ENCODE assay signal across 21 mouse cellular contexts in the genomic region with DNA sequence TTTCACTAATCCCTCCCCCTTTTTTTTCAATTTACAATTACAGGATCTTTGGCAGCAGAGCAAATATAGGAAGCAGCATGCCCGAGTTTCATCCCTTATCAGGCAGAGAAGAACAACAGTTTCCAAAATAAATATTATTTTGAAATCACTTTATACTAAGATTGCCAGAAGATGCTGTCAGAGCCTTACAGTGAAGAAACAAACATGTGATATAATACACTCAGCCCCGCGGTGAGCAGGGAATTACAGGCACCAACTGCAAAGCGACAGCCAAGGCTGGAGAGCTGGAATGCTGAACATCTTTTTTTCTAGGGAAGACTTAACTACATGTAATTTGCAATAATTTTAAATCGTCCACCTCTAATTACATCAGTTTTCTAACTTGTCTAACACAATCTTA.
DNase-seq lines count a peak whose midpoint lies in the region; ATAC-seq and TF ChIP-seq lines count a peak whose summit lies in the region.
"Had no signal": no experiment of that assay in that cellular context is flagged by ENCODE, and none has a peak within 500 bp of the region (broad histone marks: within the 10 kb centered on the region; RNA-seq: fewer than 3 reads in every experiment).

No protein-coding gene starts in this region.

- no peak overlapping the region for H3K4me3 ChIP-seq in forebrain, embryonic 16.5 days (replicated peaks; ENCODE audit: low read length)
- no peak overlapping the region for H3K4me3 ChIP-seq in forebrain, embryonic 13.5 days
- no peak overlapping the region for H3K4me3 ChIP-seq in kidney, postnatal 0 days (replicated peaks; ENCODE audit: low read depth, low read length)
- H3K4me3 ChIP-seq in kidney, embryonic 16.5 days (ENCODE audit: low read length), result no peak overlapping the region
- no peak overlapping the region for H3K4me3 ChIP-seq in lung, embryonic 15.5 days
- H3K4me3 ChIP-seq: forebrain, embryonic 10.5 days; gastrocnemius, adult 2 months; hindbrain, embryonic 13.5 days; left cerebral cortex, adult 2 months; liver, embryonic 15.5 days had no signal

- intact Hi-C loops in heart, postnatal 10 days (cut with DNase I), result no loop called here

- no peaks in the 10 kb centered on the region for H3K27me3 ChIP-seq in forebrain, embryonic 16.5 days (replicated peaks; ENCODE audit: control insufficient read depth, insufficient read depth, low read length)
- H3K27me3 ChIP-seq in forebrain, embryonic 13.5 days, result no peaks in the 10 kb centered on the region
- H3K27me3 ChIP-seq in kidney, postnatal 0 days (ENCODE audit: insufficient read depth, low read length), result no peaks in the 10 kb centered on the region
- H3K27me3 ChIP-seq in kidney, embryonic 16.5 days (ENCODE audit: insufficient read depth, low read length), result no peaks in the 10 kb centered on the region
- no peaks in the 10 kb centered on the region for H3K27me3 ChIP-seq in lung, embryonic 15.5 days
- H3K27me3 ChIP-seq: hindbrain, embryonic 13.5 days; liver, embryonic 15.5 days had no signal

- WGBS in forebrain, embryonic 16.5 days, result 59% methylated on average over 5 of the region's 5 CpGs
- 79% methylated on average over 5 of the region's 5 CpGs for WGBS in forebrain, embryonic 13.5 days
- WGBS in kidney, postnatal 0 days, result 55% methylated on average over 5 of the region's 5 CpGs
- WGBS in kidney, embryonic 16.5 days, result 49% methylated on average over 5 of the region's 5 CpGs
- WGBS in lung, embryonic 15.5 days, result 30% methylated on average over 5 of the region's 5 CpGs

- H3K27ac ChIP-seq in forebrain, embryonic 16.5 days (ENCODE audit: low read length), result no peak overlapping the region
- no peak overlapping the region for H3K27ac ChIP-seq in forebrain, embryonic 13.5 days
- no peak overlapping the region for H3K27ac ChIP-seq in kidney, postnatal 0 days
- no peak overlapping the region for H3K27ac ChIP-seq in kidney, embryonic 16.5 days (ENCODE audit: low read length)
- no peak overlapping the region for H3K27ac ChIP-seq in lung, embryonic 15.5 days
- H3K27ac ChIP-seq: forebrain, embryonic 10.5 days; gastrocnemius, adult 2 months; hindbrain, embryonic 13.5 days; left cerebral cortex, adult 2 months; liver, embryonic 15.5 days; macrophage had no signal

- DNase-seq in kidney, postnatal 0 days (ENCODE audit: low spot score), result peak; percentile 31
- DNase-seq in lung, postnatal 4 days, result no peak
- peak; percentile 24 to 32 for DNase-seq in heart, postnatal 10 days
- DNase-seq in yolk sac, embryonic 10.5 days (ENCODE audit: low spot score), result no peak
- DNase-seq: adrenal gland, postnatal 25 days; cerebellum, adult 11 months; cerebellum, adult 9-11 months; gastrocnemius, adult 2 months; kidney, adult 11 months; kidney, postnatal 36 days; thymus, postnatal 14 days had no signal

- H3K4me2 ChIP-seq in forebrain, embryonic 16.5 days (ENCODE audit: low read length), result no peak overlapping the region
- H3K4me2 ChIP-seq in forebrain, embryonic 13.5 days, result no peak overlapping the region
- no peak overlapping the region for H3K4me2 ChIP-seq in kidney, postnatal 0 days (ENCODE audit: low read length)
- no peak overlapping the region for H3K4me2 ChIP-seq in kidney, embryonic 16.5 days (replicated peaks; ENCODE audit: low read depth, low read length)
- H3K4me2 ChIP-seq in lung, embryonic 15.5 days, result no peak overlapping the region
- H3K4me2 ChIP-seq: hindbrain, embryonic 13.5 days; liver, embryonic 15.5 days had no signal

- H3K36me3 ChIP-seq in forebrain, embryonic 16.5 days (ENCODE audit: control insufficient read depth, insufficient read depth), result no peaks in the 10 kb centered on the region
- no peaks in the 10 kb centered on the region for H3K36me3 ChIP-seq in forebrain, embryonic 13.5 days (ENCODE audit: poor library complexity, severe bottlenecking)
- no peaks in the 10 kb centered on the region for H3K36me3 ChIP-seq in kidney, postnatal 0 days (ENCODE audit: insufficient read depth, low read length)
- H3K36me3 ChIP-seq in kidney, embryonic 16.5 days (ENCODE audit: insufficient read depth, low read length), result no peaks in the 10 kb centered on the region
- no peaks in the 10 kb centered on the region for H3K36me3 ChIP-seq in lung, embryonic 15.5 days
- H3K36me3 ChIP-seq: forebrain, embryonic 10.5 days; hindbrain, embryonic 13.5 days; liver, embryonic 15.5 days had no signal

- H3K4me1 ChIP-seq in forebrain, embryonic 16.5 days (replicated peaks; ENCODE audit: control insufficient read depth, insufficient read depth, low read length), result no peaks in the 10 kb centered on the region
- no peaks in the 10 kb centered on the region for H3K4me1 ChIP-seq in forebrain, embryonic 13.5 days
- no peaks in the 10 kb centered on the region for H3K4me1 ChIP-seq in kidney, postnatal 0 days (replicated peaks; ENCODE audit: insufficient read depth, low read length)
- H3K4me1 ChIP-seq in kidney, embryonic 16.5 days (ENCODE audit: insufficient read depth, low read length), result no peaks in the 10 kb centered on the region
- H3K4me1 ChIP-seq in lung, embryonic 15.5 days, result no peaks in the 10 kb centered on the region
- H3K4me1 ChIP-seq: forebrain, embryonic 10.5 days; hindbrain, embryonic 13.5 days; liver, embryonic 15.5 days had no signal

- no peaks in the 10 kb centered on the region for H3K9me3 ChIP-seq in forebrain, embryonic 16.5 days (ENCODE audit: control insufficient read depth, low read length)
- H3K9me3 ChIP-seq in forebrain, embryonic 13.5 days (replicated peaks), result no peaks in the 10 kb centered on the region
- H3K9me3 ChIP-seq in kidney, postnatal 0 days (replicated peaks; ENCODE audit: low read length), result no peaks in the 10 kb centered on the region
- no peaks in the 10 kb centered on the region for H3K9me3 ChIP-seq in kidney, embryonic 16.5 days (ENCODE audit: low read length)
- no peaks in the 10 kb centered on the region for H3K9me3 ChIP-seq in lung, embryonic 15.5 days
- H3K9me3 ChIP-seq: forebrain, embryonic 10.5 days; hindbrain, embryonic 13.5 days; liver, embryonic 15.5 days had no signal

- TF ChIP-seq CTCF in kidney, postnatal 0 days (IDR thresholded peaks at IDR 0.05; ENCODE audit: low read depth), result no peak

- H3K9ac ChIP-seq in forebrain, embryonic 16.5 days (replicated peaks; ENCODE audit: low read depth, low read length), result no peak overlapping the region
- H3K9ac ChIP-seq in forebrain, embryonic 13.5 days, result no peak overlapping the region
- H3K9ac ChIP-seq in kidney, postnatal 0 days (ENCODE audit: low read depth, low read length), result no peak overlapping the region
- no peak overlapping the region for H3K9ac ChIP-seq in kidney, embryonic 16.5 days (replicated peaks; ENCODE audit: low read length)
- H3K9ac ChIP-seq in lung, embryonic 15.5 days, result no peak overlapping the region
- H3K9ac ChIP-seq: hindbrain, embryonic 13.5 days; liver, embryonic 15.5 days had no signal

- ATAC-seq in forebrain, embryonic 16.5 days, result peak; percentile 77
- ATAC-seq in forebrain, embryonic 13.5 days, result no peak; the same call in 1 of the 2 replicates
- no peak for ATAC-seq in kidney, postnatal 0 days (replicated peaks; ENCODE audit: low FRiP score, low read depth)
- no peak for ATAC-seq in kidney, embryonic 16.5 days (ENCODE audit: low FRiP score, low TSS enrichment)
- ATAC-seq in lung, embryonic 15.5 days (ENCODE audit: borderline replicate concordance, extremely low read depth, low FRiP score, low TSS enrichment), result peak; percentile 76; the same call in 1 of the 2 replicates
- ATAC-seq: midbrain, embryonic 16.5 days had no signal

Comparison
In these comparisons a context has a peak if more than half of its experiments do, and no peak if none do; other contexts are left out.
1. ATAC-seq: peak in forebrain, embryonic 16.5 days (single experiment) and lung, embryonic 15.5 days (single experiment); none in forebrain, embryonic 13.5 days (single experiment), kidney, postnatal 0 days (single experiment) and kidney, embryonic 16.5 days (single experiment).
2. DNase-seq: peak in kidney, postnatal 0 days (single experiment) and heart, postnatal 10 days (2 of 2); none in lung, postnatal 4 days (0 of 2) and yolk sac, embryonic 10.5 days (single experiment).